Mouse (Mus musculus): ENCODE measurements around the gene Gm20897. TPM values are rescaled to one million over a fixed set of nuclear protein-coding genes. Genes with fewer than 3 reads are reported as not detected.
"Not testable (repeated sequence)": the region's sequence is repeated elsewhere in the genome, so short reads cannot be mapped to it uniquely, and the experiment has no call there.

Gm20897 gene
- polyA plus RNA-seq (2014; fragmentation: Nextera tagmentation; extraction: Ambion mirVana), result not detected in 2 replicates

DNA sequence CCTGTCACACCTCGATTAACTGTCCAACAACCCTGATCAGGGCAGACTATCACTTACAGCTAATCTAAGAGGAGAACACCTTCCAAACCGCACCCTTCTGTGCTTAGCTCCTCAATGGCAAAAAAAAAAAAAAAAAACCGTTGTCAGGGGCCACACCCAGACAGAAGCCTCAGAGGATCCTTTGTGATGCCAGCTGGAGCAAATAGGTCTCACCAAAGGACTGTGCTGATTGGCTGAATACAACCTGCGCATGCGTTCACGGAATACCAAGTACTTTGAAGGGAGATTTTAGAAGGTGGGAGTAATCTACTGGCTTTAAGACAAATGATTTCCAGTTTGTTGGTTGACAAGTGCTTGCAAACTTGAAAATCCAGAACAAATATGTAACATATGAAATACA, at the start of gene Gm20897:
Gene Gm20897 (minus strand): TSS at position 101 of the 400 bp plus-strand sequence.
- 60% methylated on average over 1 of the region's 6 CpGs for WGBS
- not testable (repeated sequence) for H3K4me1 ChIP-seq (ENCODE audit: control insufficient read depth, insufficient read depth, low read length)

More for the DNA sequence above, at the start of gene Gm20897:
- not testable (repeated sequence) for H3K27ac ChIP-seq (ENCODE audit: low read depth, low read length); H3K9me3 ChIP-seq (ENCODE audit: control insufficient read depth, low read length); ATAC-seq (ENCODE audit: low FRiP score, low TSS enrichment); H3K9ac ChIP-seq (ENCODE audit: low read depth, low read length); H3K4me3 ChIP-seq (ENCODE audit: low read length); H3K4me2 ChIP-seq (replicated peaks; ENCODE audit: low read depth, low read length); H3K27me3 ChIP-seq (ENCODE audit: control insufficient read depth, insufficient read depth, low read length); H3K36me3 ChIP-seq (ENCODE audit: control insufficient read depth, insufficient read depth, low read length)

Other genes with a start within 250 kb of the Gm20897 start
- gene Gm21732, start 73.5 kb upstream of the Gm20897 start, polyA plus RNA-seq (2014; fragmentation: Nextera tagmentation; extraction: Ambion mirVana), result not detected in 2 replicates

All from kidney, embryonic 14.5 days (tissue).